In the genomic region with DNA sequence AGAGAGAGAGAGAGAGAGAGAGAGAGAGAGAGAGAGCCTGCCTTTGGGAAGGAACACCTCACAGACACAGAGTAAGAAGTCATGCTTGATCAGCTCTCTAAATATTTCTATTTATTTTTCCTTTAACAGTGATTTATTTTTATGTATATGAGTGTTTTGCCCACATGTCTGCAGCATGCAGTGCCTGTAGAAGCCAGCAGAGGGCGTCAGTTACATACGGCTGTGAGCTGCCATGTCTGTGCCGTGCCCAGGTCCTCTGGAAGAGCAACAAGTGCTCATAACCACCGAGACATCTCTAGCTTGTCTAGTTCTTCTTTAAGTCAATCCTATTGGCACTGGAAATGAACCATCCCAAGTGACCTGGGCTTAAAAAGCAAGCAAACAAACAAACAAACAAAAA, we compare ENCODE assay signal across 9 mouse cellular contexts. TPM values are rescaled to one million over a fixed set of nuclear protein-coding genes. Genes with fewer than 3 reads are reported as not detected.
DNase-seq lines count a peak whose midpoint lies in the region; ATAC-seq and TF ChIP-seq lines count a peak whose summit lies in the region.
"Had no signal": no experiment of that assay in that cellular context is flagged by ENCODE, and none has a peak within 500 bp of the region (broad histone marks: within the 10 kb centered on the region; RNA-seq: fewer than 3 reads in every experiment).

No protein-coding gene starts in this region.

- H3K4me2 ChIP-seq in forebrain, embryonic 11.5 days (ENCODE audit: low read depth, low read length, severe bottlenecking), result no peak overlapping the region
- H3K4me2 ChIP-seq in forebrain, embryonic 12.5 days, result no peak overlapping the region
- H3K4me2 ChIP-seq: liver, embryonic 15.5 days had no signal

- H3K9me3 ChIP-seq in forebrain, embryonic 11.5 days (ENCODE audit: control insufficient read depth, low read length), result peaks cover 64% of the 10 kb centered on the region
- peaks cover 71% of the 10 kb centered on the region for H3K9me3 ChIP-seq in forebrain, embryonic 12.5 days
- no peaks in the 10 kb centered on the region for H3K9me3 ChIP-seq in MEL (replicated peaks; ENCODE audit: insufficient read depth, low read length)
- H3K9me3 ChIP-seq: liver, embryonic 15.5 days had no signal

- no peaks in the 10 kb centered on the region for H3K27me3 ChIP-seq in forebrain, embryonic 11.5 days (ENCODE audit: control insufficient read depth, insufficient read depth, low read length)
- H3K27me3 ChIP-seq in forebrain, embryonic 12.5 days, result no peaks in the 10 kb centered on the region
- peaks cover 0 to 2% of the 10 kb centered on the region in 2 experiments; a peak in 1 of 4 replicates for H3K27me3 ChIP-seq in MEL (ENCODE audit: control insufficient read depth in 1 of 2, insufficient read depth in 2 of 2, low read length in 2 of 2)
- H3K27me3 ChIP-seq: liver, embryonic 15.5 days had no signal

- no peaks in the 10 kb centered on the region for H3K36me3 ChIP-seq in forebrain, embryonic 11.5 days (ENCODE audit: control insufficient read depth, insufficient read depth, low read length)
- no peaks in the 10 kb centered on the region for H3K36me3 ChIP-seq in forebrain, embryonic 12.5 days (replicated peaks)
- H3K36me3 ChIP-seq in MEL (ENCODE audit: control insufficient read depth in 1 of 2, insufficient read depth in 2 of 2, low read length in 2 of 2), result no peaks in the 10 kb centered on the region
- H3K36me3 ChIP-seq: liver, embryonic 15.5 days had no signal

- peak; percentile 82 for DNase-seq in forebrain, embryonic 11.5 days (ENCODE audit: low spot score)
- DNase-seq in lung, postnatal 10 days, result peak; percentile 59
- DNase-seq in lung, postnatal 14 days, result no peak
- peak; percentile 91 for DNase-seq in MEL (ENCODE audit: low read depth, low spot score)
- DNase-seq in naive thymus-derived CD4-positive, alpha-beta T cell, adult 2 months (ENCODE audit: low read depth), result peak; percentile 76
- DNase-seq in frontal cortex, postnatal 10 days (ENCODE audit: low spot score in 2 of 2), result no peak

- H3K27ac ChIP-seq in forebrain, embryonic 11.5 days (ENCODE audit: low read depth, low read length), result no peak overlapping the region
- H3K27ac ChIP-seq in forebrain, embryonic 12.5 days, result no peak overlapping the region
- no peak overlapping the region for H3K27ac ChIP-seq in MEL (ENCODE audit: control insufficient read depth, low read depth, low read length)
- H3K27ac ChIP-seq: liver, embryonic 15.5 days had no signal

- H3K79me2 ChIP-seq in MEL (ENCODE audit: control insufficient read depth, insufficient read depth, low read length, poor library complexity), result no peaks in the 10 kb centered on the region

- 42% methylated on average over 4 of the region's 4 CpGs for WGBS in forebrain, embryonic 11.5 days
- 43% methylated on average over 4 of the region's 4 CpGs for WGBS in forebrain, embryonic 12.5 days

- H3K9ac ChIP-seq in forebrain, embryonic 11.5 days (ENCODE audit: low read length), result no peak overlapping the region
- no peak overlapping the region for H3K9ac ChIP-seq in forebrain, embryonic 12.5 days
- no peak overlapping the region for H3K9ac ChIP-seq in MEL (ENCODE audit: control insufficient read depth, low read depth, low read length, poor library complexity, severe bottlenecking)
- H3K9ac ChIP-seq: liver, embryonic 15.5 days had no signal

- no peak for TF ChIP-seq POLR2A in MEL (IDR thresholded peaks at IDR 0.05; ENCODE audit: control insufficient read depth in 1 of 2, insufficient read depth in 1 of 2, low read depth in 1 of 2, low read length in 2 of 2, poor library complexity in 1 of 2)

- peak; percentile 91 to 99 (median 95) for TF ChIP-seq CTCF in MEL (IDR thresholded peaks at IDR 0.05 in 2 of 3, conservative IDR thresholded peaks at IDR 0.05 in 1 of 3; ENCODE audit: control insufficient read depth in 1 of 3, insufficient read depth in 1 of 3, low read depth in 2 of 3, low read length in 3 of 3, poor library complexity in 1 of 3, severe bottlenecking in 1 of 3)

- ATAC-seq in forebrain, embryonic 11.5 days (replicated peaks; ENCODE audit: low FRiP score), result no peak
- no peak for ATAC-seq in forebrain, embryonic 12.5 days (ENCODE audit: low FRiP score)
- ATAC-seq in erythroid progenitor cell, adult 5-6 weeks (replicated peaks; ENCODE audit: low FRiP score, poor library complexity, severe bottlenecking), result 0 out of 2 replicates have a peak, but pooled peaks have one; percentile 32

- no peaks in the 10 kb centered on the region for H3K4me1 ChIP-seq in forebrain, embryonic 11.5 days (replicated peaks; ENCODE audit: control insufficient read depth, insufficient read depth, low read length)
- H3K4me1 ChIP-seq in forebrain, embryonic 12.5 days, result no peaks in the 10 kb centered on the region
- no peaks in the 10 kb centered on the region for H3K4me1 ChIP-seq in MEL (ENCODE audit: control insufficient read depth in 1 of 2, insufficient read depth in 2 of 2, low read length in 2 of 2)
- H3K4me1 ChIP-seq: liver, embryonic 15.5 days had no signal

- no peak for TF ChIP-seq EP300 in MEL (IDR thresholded peaks at IDR 0.05; ENCODE audit: low read depth in 1 of 2, low read length in 2 of 2)

- no peak overlapping the region for H3K4me3 ChIP-seq in forebrain, embryonic 11.5 days (ENCODE audit: low read depth, low read length)
- H3K4me3 ChIP-seq in forebrain, embryonic 12.5 days (replicated peaks), result no peak overlapping the region
- H3K4me3 ChIP-seq in MEL (ENCODE audit: control insufficient read depth in 1 of 2, insufficient read depth in 1 of 2, low read depth in 2 of 2, low read length in 2 of 2), result no peak overlapping the region
- H3K4me3 ChIP-seq: liver, embryonic 15.5 days had no signal

- peak; percentile 95 for TF ChIP-seq RAD21 in MEL (IDR thresholded peaks at IDR 0.05; ENCODE audit: low read depth, low read length)

TF ChIP-seq in MEL, 35 proteins besides CTCF, POLR2A, EP300 and RAD21 (continues in another document):
- TF ChIP-seq ZNF384 (IDR thresholded peaks at IDR 0.05; ENCODE audit: low read depth, low read length) (no peak), MAZ (IDR thresholded peaks at IDR 0.05; ENCODE audit: low read depth, low read length) (no peak), ZKSCAN1 (IDR thresholded peaks at IDR 0.05; ENCODE audit: low read depth, low read length) (no peak), POLR2AphosphoS2 (IDR thresholded peaks at IDR 0.05; ENCODE audit: low read length) (no peak), TAL1 (IDR thresholded peaks at IDR 0.05; ENCODE audit: low read length) (no peak), GABPA (IDR thresholded peaks at IDR 0.05; ENCODE audit: low read depth, low read length) (no peak), NELFE (IDR thresholded peaks at IDR 0.05; ENCODE audit: low read depth, low read length) (no peak), GATA1 (IDR thresholded peaks at IDR 0.05; ENCODE audit: low read depth, low read length) (no peak), UBTF (IDR thresholded peaks at IDR 0.05; ENCODE audit: borderline replicate concordance, insufficient read depth, low read depth, low read length) (no peak), SIN3A (IDR thresholded peaks at IDR 0.05; ENCODE audit: low read length) (no peak), NRF1 (IDR thresholded peaks at IDR 0.05; ENCODE audit: insufficient read depth, low read depth, low read length, poor library complexity, severe bottlenecking) (no peak), CHD1 (IDR thresholded peaks at IDR 0.05; ENCODE audit: low read depth, low read length) (no peak), ZC3H11A (IDR thresholded peaks at IDR 0.05; ENCODE audit: low read depth, low read length) (peak; percentile 84), E2F4 (IDR thresholded peaks at IDR 0.05; ENCODE audit: borderline replicate concordance, low read depth, low read length) (no peak), KAT2A (conservative IDR thresholded peaks at IDR 0.05; ENCODE audit: low read depth, low read length) (no peak), MAFK (IDR thresholded peaks at IDR 0.05; ENCODE audit: borderline replicate concordance, low read depth, low read length) (no peak), TBP (IDR thresholded peaks at IDR 0.05; ENCODE audit: low read depth, low read length) (no peak), MAX (IDR thresholded peaks at IDR 0.05; ENCODE audit: low read length) (peak; percentile 47; the same call in 1 of the 2 replicates), POLR2AphosphoS5 (IDR thresholded peaks at IDR 0.05; ENCODE audit: borderline replicate concordance, low read depth, low read length) (no peak), USF1 (IDR thresholded peaks at IDR 0.05; ENCODE audit: low read depth, low read length) (no peak), SMC3 (IDR thresholded peaks at IDR 0.05; ENCODE audit: low read depth, low read length) (peak; percentile 92), MYC (IDR thresholded peaks at IDR 0.05; ENCODE audit: low read depth, low read length) (peak; percentile 39; the same call in 1 of the 2 replicates), RCOR1 (IDR thresholded peaks at IDR 0.05; ENCODE audit: low read depth, low read length) (no peak), MEF2A (IDR thresholded peaks at IDR 0.05; ENCODE audit: extremely low read depth, insufficient replicate concordance, low read depth, low read length, poor library complexity, severe bottlenecking) (no peak), USF2 (IDR thresholded peaks at IDR 0.05; ENCODE audit: borderline replicate concordance in 1 of 2, insufficient read depth in 1 of 2, low read depth in 1 of 2, low read length in 2 of 2) (no peak), CHD2 (IDR thresholded peaks at IDR 0.05; ENCODE audit: low read length) (no peak)

RNA-seq across cellular contexts. Expression of a gene that starts 12.5 kb away (rescaled TPM):
- not detected in 2 replicates for polyA plus RNA-seq in forebrain, embryonic 11.5 days (2014; fragmentation: Nextera tagmentation; extraction: Ambion mirVana)
- polyA plus RNA-seq in forebrain, embryonic 12.5 days (2016; fragmentation: Nextera tagmentation; extraction: Ambion mirVana), result not detected in 2 replicates
- total RNA-seq in MEL (2012; rRNA removed), result not detected in 2 replicates
- polyA plus RNA-seq in MEL (2012; ENCODE audit: insufficient read depth in 1 of 2, insufficient read length in 2 of 2, low read depth in 1 of 2, low replicate concordance in 2 of 2, missing spikeins in 1 of 2), result not detected
- not detected in 2 replicates for total RNA-seq in erythroid progenitor cell, adult 5-6 weeks (2015; ENCODE audit: low replicate concordance)
- total RNA-seq in erythroid progenitor cell, adult 5-6 weeks (2017; ENCODE audit: low replicate concordance), result not detected in 2 replicates
- polyA plus RNA-seq: liver, embryonic 15.5 days had no signal

RNA-seq across cellular contexts. Expression of a gene that starts 12.5 kb away (rescaled TPM):
- polyA plus RNA-seq in forebrain, embryonic 11.5 days (2014; fragmentation: Nextera tagmentation; extraction: Ambion mirVana), result 221 and 223 TPM in 2 replicates
- 209 and 210 TPM in 2 replicates for polyA plus RNA-seq in forebrain, embryonic 12.5 days (2016; fragmentation: Nextera tagmentation; extraction: Ambion mirVana)
- total RNA-seq in MEL (2012; rRNA removed), result 58.6 and 59.4 TPM in 2 replicates
- 100 to 1,000 TPM in 1 of 2 experiments, 10 to 100 TPM in 1; 76.3 to 103 TPM for polyA plus RNA-seq in MEL (2012; ENCODE audit: insufficient read depth in 1 of 2, insufficient read length in 2 of 2, low read depth in 1 of 2, low replicate concordance in 2 of 2, missing spikeins in 1 of 2)
- total RNA-seq in erythroid progenitor cell, adult 5-6 weeks (2015; ENCODE audit: low replicate concordance), result 297 and 306 TPM in 2 replicates
- total RNA-seq in erythroid progenitor cell, adult 5-6 weeks (2017; ENCODE audit: low replicate concordance), result 349 and 388 TPM in 2 replicates

Comparison
In these comparisons a context has a peak if more than half of its experiments do, and no peak if none do; other contexts are left out.
1. DNase-seq: peak in forebrain, embryonic 11.5 days (single experiment), lung, postnatal 10 days (single experiment), MEL (single experiment) and naive thymus-derived CD4-positive, alpha-beta T cell, adult 2 months (single experiment); none in lung, postnatal 14 days (single experiment) and frontal cortex, postnatal 10 days (0 of 2).